Mouse (Mus musculus) hematopoietic stem cell, adult 5-6 weeks (primary cell): ENCODE data around the gene Fcf1. TPM values are rescaled to one million over a fixed set of nuclear protein-coding genes. Genes with fewer than 3 reads are reported as not detected.

ENCODE experiments used
- ATAC-seq, 2 experiments: fragments of 125-278 bp in 1 of 2; replicated peaks in 1 of 2; 2 replicates each; pipeline ENCODE4 v1.8.0; 2016 to 2017; ENCODE audit warnings: inconsistent platforms in 2 of 2, mild to moderate bottlenecking in 2 of 2, moderate number of reproducible peaks in 2 of 2, low read depth in 1 of 2, moderate TSS enrichment in 1 of 2; ENCODE audit not compliant: low FRiP score in 2 of 2, poor library complexity in 2 of 2, severe bottlenecking in 2 of 2, insufficient read depth in 1 of 2, low TSS enrichment in 1 of 2
- total RNA-seq: library from RNA; stranded (forward); fragments of 172-1452, 232-1000 nt; gene quantifications from 2 replicates; pipeline ENCODE4 v1.2.3, GENCODE M21; 2017

Gene Fcf1
- total RNA-seq, 1 experiment from 2014 or later, result 98.3 TPM

GRCm38 (mm10) chr12:85012185-85012584 lies 41.5 kb downstream of the Fcf1 start:
- no peak for ATAC-seq

- ATAC-seq, result no peak
Observed at GRCm38 (mm10) chr12:85022071-85022470, 51.4 kb downstream of the Fcf1 start.

GRCm38 (mm10) chr12:85032710-85033109 lies 62.0 kb downstream of the Fcf1 start:
- ATAC-seq, result no peak

Other genes with a start within 250 kb of the Fcf1 start
- gene Npc2, start 197.7 kb upstream of the Fcf1 start, total RNA-seq, result 42.3 and 51.3 TPM in 2 replicates
- gene Isca2, start 197.6 kb upstream of the Fcf1 start, total RNA-seq, result 53.8 and 55.1 TPM in 2 replicates
- 0.25 TPM in 1 of 2 replicates, not detected in the other for gene Ltbp2, start 94.4 kb upstream of the Fcf1 start, total RNA-seq
- 27.6 and 39.3 TPM in 2 replicates for gene Arel1, start within 50 bp of the Fcf1 start, total RNA-seq
- gene Ylpm1, start 25.4 kb downstream of the Fcf1 start, total RNA-seq, result 63.3 and 91.8 TPM in 2 replicates
- 1.7 and 3.2 TPM in 2 replicates for gene Prox2, start 139.9 kb downstream of the Fcf1 start, total RNA-seq
- 161 and 171 TPM in 2 replicates for gene Dlst, start 139.9 kb downstream of the Fcf1 start, total RNA-seq
- not detected in 2 replicates for gene Rps6kl1, start 180.4 kb downstream of the Fcf1 start, total RNA-seq
- gene Pgf, start 206.9 kb downstream of the Fcf1 start, total RNA-seq, result 0.63 and 0.84 TPM in 2 replicates
- 79.2 and 94.9 TPM in 2 replicates for gene Eif2b2, start 248.6 kb downstream of the Fcf1 start, total RNA-seq